Mouse (Mus musculus): ENCODE measurements around the gene Trp73.

The Trp73 gene

DNA sequence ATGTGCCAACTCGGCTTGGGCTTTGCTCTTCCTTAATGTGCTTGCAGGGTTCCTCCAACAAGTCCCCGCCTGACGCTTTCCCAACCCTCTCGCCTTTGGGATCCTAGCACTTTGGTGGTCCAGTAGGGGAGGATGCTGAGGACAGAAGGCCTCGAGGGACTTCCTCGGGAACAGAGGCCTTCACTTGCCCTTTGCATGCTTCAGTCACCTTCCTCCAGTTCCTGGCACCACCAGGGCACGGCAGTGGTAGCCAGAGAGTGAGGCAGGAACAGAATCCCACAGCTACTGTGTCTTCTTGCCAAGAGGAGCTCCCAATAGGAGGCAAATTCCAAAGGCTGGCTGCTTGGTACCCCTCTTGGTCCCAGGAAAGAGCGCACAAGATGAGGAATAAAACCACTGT is 36.6 kb downstream of the Trp73 start:
- no peak for DNase-seq (ENCODE audit: low spot score in 2 of 2)

DNA sequence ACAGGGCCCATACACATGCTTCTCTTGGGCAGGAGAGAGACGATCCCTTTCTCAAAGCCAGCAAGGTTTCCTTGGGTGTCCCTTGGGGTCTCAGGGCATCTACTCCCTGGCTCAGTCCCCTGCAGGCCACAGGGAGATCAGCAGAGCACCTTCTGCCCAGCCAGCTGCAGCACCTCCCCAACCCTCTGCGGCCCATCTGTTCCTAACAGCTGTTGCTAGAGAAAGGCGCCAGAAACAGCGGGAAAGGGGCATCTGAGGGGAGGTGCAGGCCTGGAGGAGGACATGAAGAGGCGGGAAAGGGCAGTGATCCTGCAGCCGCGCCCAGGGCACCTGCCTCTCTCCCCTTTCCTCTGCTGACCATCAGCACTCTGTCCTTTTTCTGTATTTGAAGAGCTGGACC is 40.6 kb downstream of the Trp73 start:
- no peak for DNase-seq (ENCODE audit: low spot score in 2 of 2)

GRCm38 (mm10) chr4:154096111-154096510 is 43.9 kb downstream of the Trp73 start:
- DNase-seq (ENCODE audit: low spot score in 2 of 2) = no peak

GRCm38 (mm10) chr4:154093210-154093609 is 46.8 kb downstream of the Trp73 start:
- peak in 1 of 2 experiments; percentile 37 for DNase-seq (ENCODE audit: low spot score in 2 of 2)

GRCm38 (mm10) chr4:154091356-154091755 is 48.7 kb downstream of the Trp73 start:
- no peak for DNase-seq (ENCODE audit: low spot score in 2 of 2)

GRCm38 (mm10) chr4:154089205-154089604 is 50.8 kb downstream of the Trp73 start:
- no peak for DNase-seq (ENCODE audit: low spot score in 2 of 2)

DNA sequence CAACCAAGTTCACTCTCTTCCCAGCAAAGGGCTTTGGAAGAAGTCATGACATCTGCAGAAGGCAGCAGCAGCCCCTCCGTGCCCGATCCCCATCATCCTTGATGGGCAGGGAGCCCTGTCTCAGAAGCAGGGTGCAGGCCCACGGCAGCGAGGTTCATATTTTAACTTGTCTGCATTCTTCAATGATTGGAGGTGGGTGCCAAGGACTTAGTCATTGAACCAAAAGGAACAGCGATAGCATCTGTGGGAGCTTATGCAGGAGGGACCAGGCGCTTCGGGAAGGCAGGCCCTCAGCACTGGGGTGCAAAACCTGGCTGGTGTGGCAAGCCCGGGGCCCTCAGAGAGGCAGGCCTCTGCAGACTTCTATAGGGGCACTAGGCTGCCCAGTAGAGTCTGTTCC is 53.6 kb downstream of the Trp73 start:
- DNase-seq (ENCODE audit: low spot score in 2 of 2) = peak in 1 of 2 experiments; percentile 7

- DNase-seq (ENCODE audit: low spot score in 2 of 2) = peak in 1 of 2 experiments; percentile 29
Measured at GRCm38 (mm10) chr4:154085856-154086255, 54.2 kb downstream of the Trp73 start.

DNA sequence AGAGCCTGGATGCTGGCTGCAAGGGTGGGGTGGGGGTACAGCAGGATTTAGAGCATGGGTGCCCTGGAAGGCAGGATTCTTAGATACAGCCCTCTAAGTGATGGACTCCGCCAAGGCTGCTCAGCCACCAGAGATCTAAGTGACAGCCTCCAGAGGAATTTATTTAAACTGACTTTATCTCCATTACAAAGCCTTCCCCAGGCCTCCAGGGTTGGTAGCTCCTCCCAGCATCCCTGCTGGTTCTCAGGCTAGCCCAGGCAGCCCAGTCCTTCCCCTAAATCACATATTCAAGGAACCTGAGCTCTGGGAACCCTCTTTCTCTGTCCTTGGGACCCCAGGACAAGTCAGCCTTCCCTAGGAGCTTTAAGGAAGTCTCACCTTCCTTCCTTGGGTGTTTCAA is 58.0 kb downstream of the Trp73 start:
- no peak for DNase-seq (ENCODE audit: low spot score in 2 of 2)

GRCm38 (mm10) chr4:154081021-154081420 is 59.0 kb downstream of the Trp73 start:
- DNase-seq (ENCODE audit: low spot score in 2 of 2) = no peak

GRCm38 (mm10) chr4:154080211-154080610 is 59.8 kb downstream of the Trp73 start:
- DNase-seq (ENCODE audit: low spot score in 2 of 2) = peak in 1 of 2 experiments; percentile 39

DNA sequence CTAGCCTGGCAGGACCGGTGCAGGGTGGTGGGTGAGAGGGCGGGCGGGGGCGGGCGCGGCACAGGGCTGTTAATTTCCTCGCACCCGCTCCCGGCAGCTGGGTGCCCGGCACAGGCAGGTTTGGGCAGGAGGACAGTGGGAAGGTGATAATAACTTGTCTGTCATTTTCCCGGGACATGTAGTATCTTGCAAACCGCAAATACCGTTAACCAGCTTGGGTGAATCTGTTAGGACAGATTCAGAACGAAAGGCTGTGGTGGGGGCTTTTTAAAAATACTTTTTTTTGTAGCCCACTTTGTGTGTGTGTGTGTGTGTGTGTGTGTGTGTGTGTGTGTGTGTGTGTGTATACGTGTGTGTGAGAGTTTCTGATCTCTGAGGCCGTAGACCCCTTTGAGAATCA is 68.1 kb downstream of the Trp73 start:
- no peak for DNase-seq (ENCODE audit: low spot score in 2 of 2)

GRCm38 (mm10) chr4:154071521-154071920 is 68.5 kb downstream of the Trp73 start:
- DNase-seq (ENCODE audit: low spot score in 2 of 2) = no peak

GRCm38 (mm10) chr4:154070896-154071295 is 69.1 kb downstream of the Trp73 start:
- DNase-seq (ENCODE audit: low spot score in 2 of 2) = no peak

DNA sequence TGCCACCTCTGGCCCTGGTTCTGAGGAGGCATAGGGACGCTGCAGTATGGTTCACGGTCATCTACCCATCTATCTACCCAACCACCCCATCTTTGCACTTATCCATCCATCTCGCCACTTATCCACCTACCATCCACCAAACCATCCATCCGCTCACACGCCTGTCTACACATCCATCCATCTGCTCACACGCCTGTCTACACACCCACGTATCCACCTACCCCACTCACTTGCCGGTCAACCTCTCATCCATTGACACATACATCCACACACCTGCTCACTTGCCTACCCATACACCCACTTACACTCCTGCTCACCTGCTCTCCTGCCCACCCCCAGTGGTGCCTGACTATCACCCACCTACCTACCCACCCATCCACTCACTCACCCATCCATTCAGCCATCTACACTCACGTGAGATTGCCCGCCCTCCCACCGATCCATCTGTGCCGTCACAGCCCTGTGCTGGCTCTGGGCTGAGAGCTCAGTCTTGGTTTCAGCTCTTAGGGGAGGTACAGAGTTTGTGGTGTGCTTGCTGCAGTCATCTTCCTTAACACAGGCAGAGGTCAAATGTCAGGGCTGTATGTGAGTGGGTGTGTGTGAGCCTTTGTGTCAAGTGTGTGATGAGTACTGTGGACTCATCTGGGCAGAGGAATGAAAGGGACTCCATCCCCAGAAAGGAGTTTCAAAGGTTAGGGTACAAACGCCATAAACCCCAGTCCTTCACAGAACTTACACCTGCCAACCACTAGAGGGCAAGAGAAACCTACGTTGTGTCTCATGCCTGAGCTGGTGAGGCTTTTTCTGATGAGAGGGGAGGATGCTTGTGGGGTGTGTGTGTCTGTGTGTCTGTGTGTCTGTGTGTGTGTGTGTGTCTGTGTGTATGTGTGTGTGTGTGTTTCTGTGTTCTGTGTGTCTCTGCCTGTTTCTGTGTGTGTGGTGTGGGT is 74.9 kb downstream of the Trp73 start:
- peak in 1 of 2 experiments; percentile 37 for DNase-seq (ENCODE audit: low spot score in 2 of 2)

DNA sequence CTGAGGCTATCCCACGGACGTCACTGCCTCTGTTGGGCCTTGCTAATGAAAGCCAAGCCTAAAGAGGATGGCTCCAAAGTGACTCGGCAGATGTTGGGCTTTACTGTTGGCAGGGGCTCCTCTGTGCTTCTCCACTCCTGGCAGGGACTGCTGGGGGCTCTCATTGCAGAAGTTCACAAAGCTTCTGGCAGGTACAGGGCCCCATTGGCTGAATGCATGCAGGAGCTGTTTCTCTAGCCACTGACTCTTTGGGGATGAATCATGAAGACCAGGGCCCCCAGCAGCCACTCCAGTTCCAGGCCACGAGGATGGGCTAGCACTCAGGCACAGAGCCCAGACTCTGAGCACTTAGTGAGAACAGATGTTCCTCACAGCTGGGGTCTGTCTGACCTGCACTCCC is 82.3 kb downstream of the Trp73 start:
- no peak for DNase-seq (ENCODE audit: low spot score in 2 of 2)

DNA sequence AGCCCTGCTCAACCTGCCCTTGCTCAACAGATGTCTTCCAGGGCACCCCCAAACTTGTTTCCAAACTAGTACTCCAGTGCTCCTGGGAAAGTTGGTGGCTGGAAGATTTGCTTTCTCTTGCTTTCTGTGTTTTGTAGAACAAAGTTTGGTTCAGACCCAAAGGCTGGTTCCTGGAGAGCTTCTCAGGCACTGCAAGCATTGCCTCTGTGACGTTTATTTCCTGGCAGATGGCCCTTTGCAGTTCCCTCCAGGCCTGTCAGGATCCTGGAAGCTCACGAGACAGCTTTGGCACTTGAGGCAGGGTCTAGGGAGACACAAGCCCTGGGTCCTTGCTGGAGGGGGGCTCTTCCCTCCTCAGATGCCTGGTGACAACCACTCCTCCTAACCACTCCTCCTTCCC is 83.3 kb downstream of the Trp73 start:
- DNase-seq (ENCODE audit: low spot score in 2 of 2) = no peak

DNA sequence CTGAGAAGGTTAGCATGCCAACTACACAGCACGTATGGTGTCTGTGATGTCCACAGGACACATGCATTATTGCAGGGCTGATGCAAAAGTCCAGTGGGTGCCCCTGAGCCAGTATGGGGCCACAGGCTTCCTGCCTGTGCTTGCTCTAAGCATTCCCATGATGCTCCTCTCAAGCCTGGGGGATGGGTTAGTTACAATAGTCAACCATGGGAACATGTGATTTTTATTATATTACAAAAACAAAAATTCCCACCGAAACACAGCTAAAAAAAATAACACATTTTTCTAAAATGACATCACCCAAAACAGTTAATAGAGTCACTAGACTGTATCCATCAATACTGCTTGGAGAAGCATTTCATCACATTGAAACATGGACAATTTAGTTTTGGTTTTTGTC is 84.0 kb downstream of the Trp73 start:
- DNase-seq (ENCODE audit: low spot score in 2 of 2) = no peak

DNA sequence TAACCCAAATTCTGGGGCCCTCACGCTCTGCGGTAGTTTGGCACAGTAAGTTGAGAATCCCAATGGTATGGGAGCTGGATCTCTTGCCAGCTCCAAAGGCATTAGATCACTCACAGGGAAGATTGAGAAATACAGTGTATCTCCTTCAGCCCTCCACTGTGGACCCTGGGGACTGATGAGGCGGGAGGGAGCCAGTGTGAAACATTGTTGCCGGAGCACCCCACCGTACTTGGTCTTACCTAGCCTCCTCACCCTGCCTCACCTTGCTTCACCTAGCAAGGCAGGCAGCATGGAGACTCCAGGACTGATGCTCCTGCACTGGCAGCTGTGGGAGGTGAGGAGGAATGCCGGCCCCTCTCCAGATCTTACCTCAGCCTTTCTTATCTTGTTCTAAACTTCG is 84.5 kb downstream of the Trp73 start:
- DNase-seq (ENCODE audit: low spot score in 2 of 2) = no peak

GRCm38 (mm10) chr4:154053065-154053464 is 86.9 kb downstream of the Trp73 start:
- no peak for DNase-seq (ENCODE audit: low spot score in 2 of 2)

GRCm38 (mm10) chr4:154051401-154051800 is 88.6 kb downstream of the Trp73 start:
- DNase-seq (ENCODE audit: low spot score in 2 of 2) = peak in 1 of 2 experiments; percentile 39

DNA sequence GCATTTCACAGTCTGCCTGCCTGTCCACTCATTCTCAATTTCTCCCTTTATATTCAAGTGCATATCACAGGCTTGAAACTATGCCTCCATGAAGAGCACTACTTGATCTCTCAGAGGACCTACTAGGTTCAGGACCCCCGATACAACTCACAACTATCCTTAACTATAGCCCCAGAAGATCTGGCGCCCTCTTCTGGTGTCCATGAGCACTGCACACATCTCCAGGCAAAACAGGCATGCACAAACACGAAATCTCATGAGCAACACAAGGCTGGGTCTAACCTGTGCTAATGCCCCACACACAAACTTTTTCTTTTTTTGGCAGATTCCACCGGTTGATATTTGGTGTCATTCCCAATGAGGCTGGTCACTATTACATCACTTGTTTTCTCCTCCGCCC is 94.2 kb downstream of the Trp73 start:
- no peak for DNase-seq (ENCODE audit: low spot score in 2 of 2)

- DNase-seq (ENCODE audit: low spot score in 2 of 2) = no peak
Measured at GRCm38 (mm10) chr4:154042577-154042976, 97.4 kb downstream of the Trp73 start, which contains the start of gene Ccdc27. TSS of gene Ccdc27 (minus strand) at chr4:154042677.
